Mouse (Mus musculus) megakaryocyte, embryonic 14.5 days (primary cell): ENCODE measurements around the gene Stk11ip. TPM values are rescaled to one million over a fixed set of nuclear protein-coding genes. Genes with fewer than 3 reads are reported as not detected.
A peak's percentile ranks its signal among the peaks of the same experiment; 100 is the strongest.

ENCODE experiments used
- H3K27me3 ChIP-seq: replicated peaks from 2 replicates; pipeline ENCODE3; 2012; ENCODE audit warnings: inconsistent platforms
- H3K36me3 ChIP-seq: replicated peaks from 2 replicates; pipeline ENCODE3; 2012; ENCODE audit warnings: low read length, inconsistent platforms, mixed read lengths
- H3K4me1 ChIP-seq: 2 replicates; pipeline ENCODE4 v1.6.1; 2012; ENCODE audit warnings: inconsistent platforms
- H3K4me3 ChIP-seq: replicated peaks from 2 replicates; pipeline ENCODE3; 2012; ENCODE audit warnings: moderate library complexity, mild to moderate bottlenecking, inconsistent platforms
- H3K9me3 ChIP-seq: 2 replicates; pipeline ENCODE4 v1.6.1; 2012; ENCODE audit warnings: inconsistent platforms
- FLI1 ChIP-seq: IDR thresholded peaks from 2 replicates; pipeline ENCODE4 v1.6.1; 2012; ENCODE audit warnings: low read length, inconsistent platforms, mixed read lengths
- GATA1 ChIP-seq: IDR thresholded peaks from 3 replicates; pipeline ENCODE4 v1.6.1; 2012; ENCODE audit warnings: mixed read lengths, low read length, inconsistent platforms, borderline replicate concordance
- polyA plus RNA-seq: library from polyadenylated mRNA; stranded (reverse); fragments of >175 nt; gene quantifications from 2 replicates; pipeline ENCODE4 v1.2.3, GENCODE M21; 2012; ENCODE audit warnings: low replicate concordance; ENCODE audit not compliant: insufficient read depth

Stk11ip gene
- polyA plus RNA-seq, 1 experiment = 52.7 TPM

DNA sequence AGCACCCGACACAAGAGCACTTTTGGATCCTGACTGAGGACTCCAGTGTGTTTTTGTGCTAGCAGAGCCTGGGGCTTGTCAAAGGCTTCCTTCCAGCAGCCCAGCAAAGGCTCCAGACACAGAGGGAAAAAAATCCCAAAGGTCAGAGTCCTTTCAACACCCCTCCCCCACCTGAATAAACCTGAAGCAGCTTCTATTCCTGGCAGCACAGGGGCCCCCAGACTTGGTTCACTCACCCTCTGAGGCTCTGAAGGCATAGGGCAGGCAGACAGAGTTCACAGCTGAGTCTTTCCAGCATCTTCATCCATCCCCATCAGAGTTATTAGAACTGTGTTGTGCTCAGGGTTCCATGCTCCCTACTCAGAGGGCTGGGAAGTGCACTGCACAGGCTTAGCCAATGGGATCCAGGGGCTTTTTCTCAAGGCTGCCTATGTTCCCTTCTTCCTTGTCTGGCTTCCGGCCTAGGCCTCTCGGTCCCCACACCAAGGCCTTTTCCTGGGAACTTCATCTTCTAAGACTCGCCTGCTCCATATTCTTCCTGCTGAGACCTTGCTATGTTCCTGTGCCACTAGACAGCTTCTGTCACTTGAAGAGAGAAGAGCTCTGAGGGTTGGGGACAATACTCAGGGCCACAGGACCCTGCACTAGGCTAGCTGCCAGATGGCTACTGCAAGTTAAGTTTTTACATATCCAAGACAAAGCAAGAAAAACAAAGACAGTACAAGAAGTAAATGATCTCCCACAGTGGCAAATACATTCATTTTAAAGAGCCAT is 9.7 kb upstream of the Stk11ip start:
- Histone ChIP-seq H3K4me1 (peaks cover 6% of the 10 kb centered on the region), H3K4me3 (no peak overlapping the region), H3K27me3 (peaks cover 56% of the 10 kb centered on the region), H3K36me3 (no peaks in the 10 kb centered on the region), H3K9me3 (no peaks in the 10 kb centered on the region)
- TF ChIP-seq GATA1 = no peak
- no peak for TF ChIP-seq FLI1

DNA sequence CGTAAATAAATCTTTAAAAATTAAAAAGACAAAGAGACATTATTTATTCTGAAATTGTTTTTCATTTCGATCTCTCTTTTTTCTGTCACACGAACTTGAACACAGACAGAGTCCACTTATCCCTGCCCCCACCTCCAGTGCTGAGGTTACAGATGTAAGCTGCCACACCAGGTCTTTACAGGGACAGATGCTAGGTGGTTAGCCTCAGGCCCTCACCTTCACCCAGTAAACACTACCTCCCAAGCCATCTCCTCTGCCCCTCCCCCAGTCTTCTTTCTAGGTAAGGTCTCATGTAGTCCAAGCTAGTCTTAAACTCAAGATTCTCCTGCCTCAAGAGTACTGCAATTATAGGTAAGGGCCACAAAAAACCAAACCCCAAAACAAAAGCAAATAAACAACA is 8.8 kb upstream of the Stk11ip start:
- Histone ChIP-seq H3K9me3 (no peaks in the 10 kb centered on the region), H3K4me3 (no peak overlapping the region), H3K4me1 (peaks cover 9% of the 10 kb centered on the region), H3K36me3 (no peaks in the 10 kb centered on the region), H3K27me3 (peaks cover 50% of the 10 kb centered on the region)
- TF ChIP-seq GATA1 = no peak
- no peak for TF ChIP-seq FLI1

DNA sequence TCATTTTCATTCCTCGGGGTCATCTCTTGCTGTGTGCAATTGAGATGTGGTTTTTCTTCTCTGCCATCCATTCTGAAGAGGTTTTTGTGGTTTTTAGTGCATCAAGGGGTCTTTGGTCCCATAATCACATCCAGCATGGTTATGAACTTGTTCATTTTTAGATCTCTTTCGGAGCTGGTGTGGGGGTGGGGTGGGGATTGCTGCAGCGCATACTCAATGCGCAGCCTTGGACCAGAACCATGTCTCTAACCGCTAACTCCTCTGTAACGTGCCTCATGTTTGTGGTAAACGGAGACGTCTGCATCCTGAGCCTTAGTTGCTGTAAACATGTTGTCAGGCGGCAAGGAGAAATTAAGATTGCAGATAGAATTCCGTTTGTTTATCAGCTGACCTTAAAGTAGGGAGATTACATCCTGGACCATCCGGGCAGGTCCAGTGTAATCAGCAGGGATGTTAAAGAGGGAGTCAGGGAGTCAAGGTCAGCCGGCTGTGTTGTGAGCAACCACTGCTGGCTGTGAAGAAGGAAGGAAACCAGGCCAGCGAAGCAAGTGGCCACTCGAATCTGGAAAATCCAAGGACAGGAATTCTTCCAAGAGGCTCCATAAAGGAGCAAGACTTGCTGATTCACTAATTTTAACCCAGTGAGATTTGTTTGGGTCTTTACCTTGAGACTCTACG is 4.5 kb upstream of the Stk11ip start:
- TF ChIP-seq FLI1 (no peak), GATA1 (no peak)
- no peaks in the 10 kb centered on the region for H3K36me3 ChIP-seq
- H3K27me3 ChIP-seq = peaks cover 12% of the 10 kb centered on the region
- no peak overlapping the region for H3K4me3 ChIP-seq
- peaks cover 12% of the 10 kb centered on the region for H3K4me1 ChIP-seq
- no peaks in the 10 kb centered on the region for H3K9me3 ChIP-seq

DNA sequence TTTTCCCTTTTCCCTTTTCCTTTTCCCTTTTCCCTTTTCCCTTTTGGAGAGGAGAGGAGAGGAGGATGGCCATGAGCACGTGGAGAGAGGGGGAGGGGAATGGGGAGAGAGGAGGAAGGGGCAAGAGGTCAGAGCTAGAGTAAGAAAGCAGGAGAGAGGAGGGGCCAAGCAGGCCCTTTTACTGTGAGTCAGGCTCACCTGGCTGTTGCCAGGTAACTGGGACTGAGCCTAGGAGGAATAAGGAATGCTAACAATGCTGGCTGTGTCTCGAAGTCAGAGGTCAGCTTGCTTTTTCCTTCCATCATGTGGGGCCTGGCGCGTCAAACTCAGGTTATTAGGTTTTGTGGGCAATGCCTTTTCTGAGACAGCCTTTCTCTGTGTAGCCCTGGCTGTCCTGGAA is 3.3 kb upstream of the Stk11ip start:
- Histone ChIP-seq H3K36me3 (no peaks in the 10 kb centered on the region), H3K9me3 (no peaks in the 10 kb centered on the region), H3K4me1 (peaks cover 19% of the 10 kb centered on the region), H3K27me3 (peaks cover 7% of the 10 kb centered on the region), H3K4me3 (no peak overlapping the region)
- TF ChIP-seq GATA1 (no peak), FLI1 (no peak)

DNA sequence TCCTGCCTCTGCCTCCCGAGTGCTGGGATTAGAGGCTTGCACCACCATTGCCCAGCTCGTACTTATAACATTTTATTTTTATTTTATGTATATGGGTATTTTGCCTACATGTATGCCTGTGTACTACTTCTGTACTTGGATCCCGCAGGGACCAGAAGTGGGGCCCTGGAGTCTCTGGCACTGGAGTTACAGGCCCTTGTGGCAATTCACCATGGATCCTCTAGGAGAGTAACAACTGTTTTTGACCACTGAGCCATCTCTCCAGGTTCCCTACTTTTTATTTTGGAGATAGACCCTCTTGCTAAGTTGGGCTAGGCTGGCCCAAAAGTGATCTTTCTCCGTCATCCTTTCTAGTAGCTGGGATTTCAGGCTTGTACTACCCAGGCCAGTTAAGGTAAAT is 2.9 kb upstream of the Stk11ip start:
- Histone ChIP-seq H3K4me3 (no peak overlapping the region), H3K4me1 (peaks cover 19% of the 10 kb centered on the region), H3K36me3 (no peaks in the 10 kb centered on the region), H3K27me3 (peaks cover 4% of the 10 kb centered on the region), H3K9me3 (no peaks in the 10 kb centered on the region)
- TF ChIP-seq GATA1 (no peak), FLI1 (no peak)

DNA sequence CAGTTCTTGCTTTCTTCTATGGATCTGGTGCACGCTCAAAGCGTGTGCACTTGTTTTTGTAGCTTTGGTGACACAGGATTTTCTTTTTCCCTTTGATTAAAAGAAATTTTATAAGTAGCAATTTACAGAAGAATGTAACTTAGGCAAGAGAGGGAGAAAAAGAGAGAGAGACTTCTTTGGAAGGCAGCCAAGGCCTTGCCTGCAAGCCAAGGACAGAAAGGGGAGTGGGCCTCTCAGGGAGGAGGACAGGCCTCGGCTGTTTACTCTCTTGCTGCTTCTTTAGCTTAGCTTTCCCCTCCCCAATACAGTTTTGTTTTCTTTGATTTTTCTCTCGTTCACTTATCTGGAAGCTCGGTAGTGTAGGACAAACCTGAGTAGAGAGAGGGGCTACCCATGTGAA is 1.8 kb upstream of the Stk11ip start:
- peaks cover 2% of the 10 kb centered on the region for H3K36me3 ChIP-seq
- H3K4me1 ChIP-seq = peaks cover 21% of the 10 kb centered on the region
- peaks cover 4% of the 10 kb centered on the region for H3K27me3 ChIP-seq
- no peak overlapping the region for H3K4me3 ChIP-seq
- TF ChIP-seq FLI1 = no peak
- no peak for TF ChIP-seq GATA1
- no peaks in the 10 kb centered on the region for H3K9me3 ChIP-seq

DNA sequence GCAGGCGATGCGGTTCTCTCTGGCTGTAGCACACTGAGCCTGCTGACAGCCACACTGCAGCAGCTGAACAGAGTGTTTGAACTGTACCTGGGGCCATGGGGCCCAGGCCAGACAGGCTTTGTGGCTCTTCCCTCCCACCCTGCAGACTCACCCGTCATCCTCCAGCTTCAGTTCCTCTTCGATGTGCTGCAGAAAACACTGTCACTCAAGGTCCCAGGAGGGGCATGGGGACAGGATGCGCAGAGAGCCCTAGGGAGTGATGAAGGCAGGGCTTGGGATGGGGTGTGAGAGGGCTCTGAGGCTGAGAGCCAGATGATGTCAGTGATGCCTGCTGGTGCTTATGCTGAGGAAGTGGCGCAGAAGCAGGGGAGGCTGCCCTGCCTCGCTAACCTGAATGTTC is 3.4 kb downstream of the Stk11ip start:
- TF ChIP-seq GATA1 (no peak), FLI1 (no peak)

DNA sequence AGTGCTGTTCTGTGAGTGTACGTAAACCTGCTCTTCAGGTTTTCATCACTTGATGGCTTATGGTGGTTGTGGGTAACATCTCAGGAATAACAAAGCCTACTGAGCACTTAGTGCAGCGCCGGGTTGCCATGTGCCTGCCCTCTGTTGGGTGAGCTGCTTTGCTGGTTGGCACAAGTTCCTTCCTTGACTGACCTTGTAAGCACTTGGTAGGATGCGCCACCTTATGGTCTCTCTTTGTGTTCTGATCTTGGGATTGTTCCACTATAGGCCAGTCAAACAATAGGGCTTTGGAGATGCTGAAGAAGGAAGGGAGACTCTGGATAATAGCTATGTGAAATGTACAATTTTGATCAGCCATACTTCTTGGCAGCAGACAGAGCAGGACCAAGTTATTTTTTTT is 9.2 kb downstream of the Stk11ip start:
- Histone ChIP-seq H3K9me3 (no peaks in the 10 kb centered on the region), H3K27me3 (no peaks in the 10 kb centered on the region), H3K4me3 (no peak overlapping the region), H3K4me1 (peaks cover 12% of the 10 kb centered on the region; the same call in 1 of the 2 replicates), H3K36me3 (peaks cover 97% of the 10 kb centered on the region)
- no peak for TF ChIP-seq GATA1
- TF ChIP-seq FLI1 = no peak

More for the DNA sequence above, 3.4 kb downstream of the Stk11ip start:
- H3K27me3 ChIP-seq = no peaks in the 10 kb centered on the region
- H3K4me1 ChIP-seq = peaks cover 16% of the 10 kb centered on the region
- H3K4me3 ChIP-seq = peak overlapping the region; percentile 38
- no peaks in the 10 kb centered on the region for H3K9me3 ChIP-seq
- peaks cover 53% of the 10 kb centered on the region for H3K36me3 ChIP-seq

DNA sequence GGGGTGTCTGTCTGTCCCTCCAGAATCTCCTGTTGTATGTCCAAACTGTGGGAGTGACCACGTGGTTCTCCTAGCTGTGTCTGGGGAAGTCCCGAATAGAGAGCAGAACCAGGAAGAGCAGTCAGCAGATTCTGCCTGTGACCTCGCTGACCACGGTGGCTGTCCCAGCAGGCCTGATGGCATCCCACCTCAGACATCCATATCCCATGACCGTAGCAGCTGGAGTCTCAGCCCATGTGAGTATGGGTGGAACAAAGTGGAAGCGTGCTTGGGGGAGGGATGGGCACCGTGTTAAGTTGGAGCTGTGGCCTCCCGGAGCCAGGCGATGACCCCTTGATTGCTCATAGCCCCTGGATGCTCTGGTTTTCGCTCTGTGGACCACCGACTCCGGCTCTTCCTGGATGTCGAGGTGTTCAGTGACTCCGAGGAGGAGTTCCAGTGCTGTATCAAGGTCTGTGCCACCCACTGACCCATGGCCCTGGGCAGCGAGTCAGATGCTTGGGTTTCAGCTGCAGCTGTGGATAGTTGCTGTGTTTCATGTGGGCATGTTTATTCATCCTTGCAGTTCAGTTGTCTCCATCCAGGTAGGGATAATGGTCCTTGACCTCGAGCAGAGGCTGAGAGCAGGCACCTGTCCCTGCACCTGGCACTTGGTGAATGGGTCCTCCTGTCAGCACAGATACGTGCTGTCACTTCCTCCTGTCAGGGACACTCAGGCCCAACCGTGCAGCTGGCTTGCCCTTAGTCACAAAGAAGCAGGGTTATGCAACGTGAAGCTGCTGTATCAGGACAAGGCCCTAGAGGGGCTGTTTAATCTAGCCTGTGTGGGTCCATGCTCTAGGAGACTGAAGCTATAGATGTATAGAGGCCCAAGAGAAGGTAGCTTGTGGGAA is 11.2 kb downstream of the Stk11ip start:
- no peaks in the 10 kb centered on the region for H3K9me3 ChIP-seq
- H3K4me3 ChIP-seq = no peak overlapping the region
- no peaks in the 10 kb centered on the region for H3K27me3 ChIP-seq
- TF ChIP-seq FLI1 = no peak
- TF ChIP-seq GATA1 = no peak
- H3K4me1 ChIP-seq = peaks cover 14% of the 10 kb centered on the region
- peaks cover 97% of the 10 kb centered on the region for H3K36me3 ChIP-seq
